Mouse (Mus musculus): Measurements from ENCODE around the gene Pdcd1. TPM values are rescaled to one million over a fixed set of nuclear protein-coding genes. Genes with fewer than 3 reads are reported as not detected.

The Pdcd1 gene
- polyA plus RNA-seq, 1 experiment: not detected

DNA sequence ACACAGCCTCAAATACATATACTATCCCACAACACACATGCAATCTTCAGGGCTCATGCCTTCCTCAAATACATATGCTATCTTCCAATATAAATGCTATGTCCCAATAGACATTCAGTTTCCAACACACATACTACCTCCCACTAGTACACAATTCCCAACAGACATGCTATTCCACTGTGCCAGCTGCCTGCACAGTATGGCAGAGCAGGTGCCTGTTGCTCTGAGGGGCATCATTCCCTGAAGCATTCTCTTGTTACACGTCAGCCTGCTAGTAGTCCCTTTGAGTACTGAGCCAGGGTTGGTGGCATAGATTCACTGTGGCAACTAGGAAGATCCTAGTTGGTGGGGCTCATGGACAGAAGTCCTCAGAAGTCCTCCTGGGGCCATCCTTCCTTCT lies 2.1 kb upstream of the Pdcd1 start:
- TF ChIP-seq E2F4 (IDR thresholded peaks at IDR 0.05; ENCODE audit: insufficient read depth) (no peak), MAX (IDR thresholded peaks at IDR 0.05; ENCODE audit: low read depth) (no peak), POLR2A (IDR thresholded peaks at IDR 0.05; ENCODE audit: insufficient read length, low read depth) (no peak), MYOD1 (IDR thresholded peaks at IDR 0.05; ENCODE audit: control insufficient read depth in 1 of 3, insufficient read length in 2 of 3, low read depth in 2 of 3) (no peak), CEBPB (IDR thresholded peaks at IDR 0.05; ENCODE audit: insufficient read depth, poor library complexity, severe bottlenecking) (no peak), TCF12 (IDR thresholded peaks at IDR 0.05; ENCODE audit: insufficient read depth, poor library complexity, severe bottlenecking) (no peak), MYOG (IDR thresholded peaks at IDR 0.05; ENCODE audit: control insufficient read depth in 1 of 3, insufficient read depth in 1 of 3, insufficient read length in 2 of 3, low read depth in 2 of 3) (no peak), POLR2AphosphoS2 (IDR thresholded peaks at IDR 0.05; ENCODE audit: insufficient read length, low read depth) (no peak), TCF3 (IDR thresholded peaks at IDR 0.05; ENCODE audit: insufficient read length, low read depth) (no peak), REST (IDR thresholded peaks at IDR 0.05; ENCODE audit: insufficient read depth, insufficient read length) (no peak), SRF (IDR thresholded peaks at IDR 0.05; ENCODE audit: control insufficient read depth, insufficient read length, low read depth) (no peak), USF1 (IDR thresholded peaks at IDR 0.05; ENCODE audit: low read depth) (no peak)
- H3K36me3 ChIP-seq (ENCODE audit: control insufficient read depth, insufficient read depth): no peaks in the 10 kb centered on the region
- H3K79me2 ChIP-seq (ENCODE audit: control insufficient read depth, insufficient read depth): no peaks in the 10 kb centered on the region
- H3K4me2 ChIP-seq (ENCODE audit: low read depth): no peak overlapping the region
- no peak overlapping the region for H3K4me3 ChIP-seq
- peaks cover 9% of the 10 kb centered on the region for H3K27me3 ChIP-seq (ENCODE audit: control insufficient read depth, insufficient read depth, insufficient read length)
- no peak overlapping the region for H3ac ChIP-seq (ENCODE audit: control insufficient read depth, insufficient read length)

DNA sequence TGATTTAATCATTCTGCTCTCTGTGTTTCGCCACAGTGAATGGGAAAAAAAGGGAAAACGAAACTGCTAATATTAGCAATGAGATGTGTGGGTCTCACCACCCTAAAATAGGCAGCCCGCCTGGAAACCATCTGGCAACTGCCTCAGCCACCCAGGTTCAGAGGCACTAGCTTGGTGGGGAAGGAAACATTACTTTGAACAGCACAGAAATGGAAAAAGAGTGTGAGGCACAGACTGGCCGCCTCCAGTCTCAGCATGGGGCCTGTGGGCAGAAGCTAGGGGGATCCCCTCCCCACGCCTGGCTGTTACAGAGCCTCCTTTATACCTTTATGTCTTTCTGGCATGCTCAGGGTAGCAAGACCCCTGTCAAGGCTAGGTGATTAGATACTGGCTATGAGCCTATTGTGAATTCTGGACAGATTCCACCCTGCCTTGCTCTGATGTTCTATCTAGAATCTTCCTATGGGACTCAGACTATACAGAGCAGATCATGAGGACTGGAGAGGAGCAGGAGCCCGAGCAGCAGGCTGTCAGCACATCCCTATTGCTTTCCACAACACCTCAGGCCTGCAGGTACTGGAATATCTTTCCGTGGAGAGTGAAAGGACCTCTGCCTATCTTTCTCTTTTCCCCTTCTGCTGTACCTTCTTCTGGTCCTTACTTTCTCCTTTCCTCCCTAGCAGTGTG lies 1.3 kb upstream of the Pdcd1 start:
- TF ChIP-seq MYOD1 (IDR thresholded peaks at IDR 0.05; ENCODE audit: control insufficient read depth in 1 of 3, insufficient read length in 2 of 3, low read depth in 2 of 3) (no peak), MAX (IDR thresholded peaks at IDR 0.05; ENCODE audit: low read depth) (no peak), CEBPB (IDR thresholded peaks at IDR 0.05; ENCODE audit: insufficient read depth, poor library complexity, severe bottlenecking) (no peak), TCF12 (IDR thresholded peaks at IDR 0.05; ENCODE audit: insufficient read depth, poor library complexity, severe bottlenecking) (no peak), POLR2AphosphoS2 (IDR thresholded peaks at IDR 0.05; ENCODE audit: insufficient read length, low read depth) (no peak), SRF (IDR thresholded peaks at IDR 0.05; ENCODE audit: control insufficient read depth, insufficient read length, low read depth) (no peak), USF1 (IDR thresholded peaks at IDR 0.05; ENCODE audit: low read depth) (no peak), POLR2A (IDR thresholded peaks at IDR 0.05; ENCODE audit: insufficient read length, low read depth) (no peak), TCF3 (IDR thresholded peaks at IDR 0.05; ENCODE audit: insufficient read length, low read depth) (no peak)
- no peak overlapping the region for H3K4me2 ChIP-seq (ENCODE audit: low read depth)
- H3K4me3 ChIP-seq: no peak overlapping the region

DNA sequence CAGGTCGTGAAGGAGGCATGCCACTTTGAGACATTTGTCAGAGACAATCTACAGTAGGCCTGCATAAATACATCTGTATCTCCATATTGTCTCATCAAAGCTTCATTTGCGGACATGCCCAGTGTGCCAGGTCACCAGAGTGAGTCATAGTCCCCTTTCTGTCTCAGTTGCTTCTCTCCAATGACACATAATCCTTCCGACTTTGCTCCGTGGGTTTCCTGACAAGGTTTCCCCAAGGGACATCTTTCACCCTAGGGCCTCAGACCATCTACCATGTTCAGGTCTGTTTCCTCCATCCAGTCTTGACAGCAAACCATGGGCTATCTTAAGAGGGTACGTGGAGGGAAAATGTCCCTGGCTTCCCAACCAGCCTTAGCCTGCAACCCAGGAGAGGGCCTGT lies 1.2 kb downstream of the Pdcd1 start:
- H3ac ChIP-seq (ENCODE audit: control insufficient read depth, insufficient read length): no peak overlapping the region
- no peak overlapping the region for H3K4me2 ChIP-seq (ENCODE audit: low read depth)
- no peaks in the 10 kb centered on the region for H3K79me2 ChIP-seq (ENCODE audit: control insufficient read depth, insufficient read depth)
- H3K27me3 ChIP-seq (ENCODE audit: control insufficient read depth, insufficient read depth, insufficient read length): peaks cover 9% of the 10 kb centered on the region
- TF ChIP-seq USF1 (IDR thresholded peaks at IDR 0.05; ENCODE audit: low read depth) (no peak), MYOG (IDR thresholded peaks at IDR 0.05; ENCODE audit: control insufficient read depth in 1 of 3, insufficient read depth in 1 of 3, insufficient read length in 2 of 3, low read depth in 2 of 3) (no peak), POLR2A (IDR thresholded peaks at IDR 0.05; ENCODE audit: insufficient read length, low read depth) (no peak), REST (IDR thresholded peaks at IDR 0.05; ENCODE audit: insufficient read depth, insufficient read length) (no peak), MYOD1 (IDR thresholded peaks at IDR 0.05; ENCODE audit: control insufficient read depth in 1 of 3, insufficient read length in 2 of 3, low read depth in 2 of 3) (no peak), CEBPB (IDR thresholded peaks at IDR 0.05; ENCODE audit: insufficient read depth, poor library complexity, severe bottlenecking) (no peak), TCF3 (IDR thresholded peaks at IDR 0.05; ENCODE audit: insufficient read length, low read depth) (no peak), TCF12 (IDR thresholded peaks at IDR 0.05; ENCODE audit: insufficient read depth, poor library complexity, severe bottlenecking) (no peak), E2F4 (IDR thresholded peaks at IDR 0.05; ENCODE audit: insufficient read depth) (no peak), MAX (IDR thresholded peaks at IDR 0.05; ENCODE audit: low read depth) (no peak)
- H3K36me3 ChIP-seq (ENCODE audit: control insufficient read depth, insufficient read depth): no peaks in the 10 kb centered on the region
- no peak overlapping the region for H3K4me3 ChIP-seq

More for the DNA sequence above, 1.3 kb upstream of the Pdcd1 start:
- H3K27me3 ChIP-seq (ENCODE audit: control insufficient read depth, insufficient read depth, insufficient read length): peaks cover 9% of the 10 kb centered on the region
- H3K36me3 ChIP-seq (ENCODE audit: control insufficient read depth, insufficient read depth): no peaks in the 10 kb centered on the region
- H3ac ChIP-seq (ENCODE audit: control insufficient read depth, insufficient read length): no peak overlapping the region
- H3K79me2 ChIP-seq (ENCODE audit: control insufficient read depth, insufficient read depth): no peaks in the 10 kb centered on the region

GRCm38 (mm10) chr1:94046544-94046943 lies 5.8 kb downstream of the Pdcd1 start:
- no peaks in the 10 kb centered on the region for H3K36me3 ChIP-seq (ENCODE audit: control insufficient read depth, insufficient read depth)
- no peak overlapping the region for H3K4me2 ChIP-seq (ENCODE audit: low read depth)
- TF ChIP-seq SRF (IDR thresholded peaks at IDR 0.05; ENCODE audit: control insufficient read depth, insufficient read length, low read depth) (no peak), TCF12 (IDR thresholded peaks at IDR 0.05; ENCODE audit: insufficient read depth, poor library complexity, severe bottlenecking) (no peak), MYOG (IDR thresholded peaks at IDR 0.05; ENCODE audit: control insufficient read depth in 1 of 3, insufficient read depth in 1 of 3, insufficient read length in 2 of 3, low read depth in 2 of 3) (no peak), POLR2AphosphoS2 (IDR thresholded peaks at IDR 0.05; ENCODE audit: insufficient read length, low read depth) (no peak), REST (IDR thresholded peaks at IDR 0.05; ENCODE audit: insufficient read depth, insufficient read length) (no peak), MYOD1 (IDR thresholded peaks at IDR 0.05; ENCODE audit: control insufficient read depth in 1 of 3, insufficient read length in 2 of 3, low read depth in 2 of 3) (no peak), USF1 (IDR thresholded peaks at IDR 0.05; ENCODE audit: low read depth) (no peak), TCF3 (IDR thresholded peaks at IDR 0.05; ENCODE audit: insufficient read length, low read depth) (no peak), POLR2A (IDR thresholded peaks at IDR 0.05; ENCODE audit: insufficient read length, low read depth) (no peak), E2F4 (IDR thresholded peaks at IDR 0.05; ENCODE audit: insufficient read depth) (no peak), MAX (IDR thresholded peaks at IDR 0.05; ENCODE audit: low read depth) (no peak), CEBPB (IDR thresholded peaks at IDR 0.05; ENCODE audit: insufficient read depth, poor library complexity, severe bottlenecking) (no peak)
- H3K4me3 ChIP-seq: no peak overlapping the region
- peaks cover 4% of the 10 kb centered on the region for H3K27me3 ChIP-seq (ENCODE audit: control insufficient read depth, insufficient read depth, insufficient read length)
- no peaks in the 10 kb centered on the region for H3K79me2 ChIP-seq (ENCODE audit: control insufficient read depth, insufficient read depth)
- no peak overlapping the region for H3ac ChIP-seq (ENCODE audit: control insufficient read depth, insufficient read length)
